Mouse (Mus musculus): ENCODE measurements around the gene Slc38a10.
A peak's percentile ranks its signal among the peaks of the same experiment; 100 is the strongest.

The Slc38a10 gene

GRCm38 (mm10) chr11:120175948-120176347 lies 24.8 kb upstream of the Slc38a10 start:
- no peak for DNase-seq

GRCm38 (mm10) chr11:120173213-120173612 lies 22.1 kb upstream of the Slc38a10 start:
- DNase-seq = no peak

GRCm38 (mm10) chr11:120171168-120171567 lies 20.0 kb upstream of the Slc38a10 start:
- no peak for DNase-seq

GRCm38 (mm10) chr11:120169208-120169992 lies 18.3 kb upstream of the Slc38a10 start:
- peak; percentile 78 to 81 for DNase-seq

GRCm38 (mm10) chr11:120168516-120168915 lies 17.4 kb upstream of the Slc38a10 start:
- no peak for DNase-seq

- DNase-seq = no peak
Observed at GRCm38 (mm10) chr11:120167921-120168356, 16.8 kb upstream of the Slc38a10 start.

- no peak for DNase-seq
Observed at GRCm38 (mm10) chr11:120167059-120167458, 15.9 kb upstream of the Slc38a10 start.

GRCm38 (mm10) chr11:120164471-120165261 lies 13.5 kb upstream of the Slc38a10 start:
- DNase-seq = no peak

- DNase-seq = no peak
Observed at GRCm38 (mm10) chr11:120164028-120164427, 12.9 kb upstream of the Slc38a10 start.

GRCm38 (mm10) chr11:120163207-120163606 lies 12.1 kb upstream of the Slc38a10 start:
- DNase-seq = no peak

GRCm38 (mm10) chr11:120161245-120161644 lies 10.1 kb upstream of the Slc38a10 start:
- no peak for DNase-seq

- peak; percentile 41 to 46 for DNase-seq
Observed at GRCm38 (mm10) chr11:120160478-120160877, 9.3 kb upstream of the Slc38a10 start.

- DNase-seq = no peak
Observed at GRCm38 (mm10) chr11:120159653-120160052, 8.5 kb upstream of the Slc38a10 start.

- DNase-seq = no peak
Observed at GRCm38 (mm10) chr11:120158828-120159227, 7.7 kb upstream of the Slc38a10 start.

GRCm38 (mm10) chr11:120150440-120151112 lies 570 bp downstream of the Slc38a10 start:
- no peak for DNase-seq

GRCm38 (mm10) chr11:120149510-120150200 lies 1.5 kb downstream of the Slc38a10 start:
- DNase-seq = no peak

GRCm38 (mm10) chr11:120148201-120148855 lies 2.8 kb downstream of the Slc38a10 start:
- DNase-seq = no peak

GRCm38 (mm10) chr11:120143708-120144497 lies 7.2 kb downstream of the Slc38a10 start:
- no peak for DNase-seq

GRCm38 (mm10) chr11:120142601-120143051 lies 8.5 kb downstream of the Slc38a10 start:
- peak in 1 of 2 experiments; percentile 27 for DNase-seq

- DNase-seq = no peak
Observed at GRCm38 (mm10) chr11:120140255-120140654, 10.9 kb downstream of the Slc38a10 start.

- DNase-seq = no peak
Observed at GRCm38 (mm10) chr11:120139309-120139731, 11.8 kb downstream of the Slc38a10 start.

Measured in cerebellum, postnatal 36 days (tissue).